Mouse (Mus musculus) right cerebral cortex, postnatal 14 days (tissue): ENCODE results near the gene St13.

Source experiments
- DNase-seq: peaks from one replicate; pipeline ENCODE4 v3.0.0; 2022

The St13 gene

DNA sequence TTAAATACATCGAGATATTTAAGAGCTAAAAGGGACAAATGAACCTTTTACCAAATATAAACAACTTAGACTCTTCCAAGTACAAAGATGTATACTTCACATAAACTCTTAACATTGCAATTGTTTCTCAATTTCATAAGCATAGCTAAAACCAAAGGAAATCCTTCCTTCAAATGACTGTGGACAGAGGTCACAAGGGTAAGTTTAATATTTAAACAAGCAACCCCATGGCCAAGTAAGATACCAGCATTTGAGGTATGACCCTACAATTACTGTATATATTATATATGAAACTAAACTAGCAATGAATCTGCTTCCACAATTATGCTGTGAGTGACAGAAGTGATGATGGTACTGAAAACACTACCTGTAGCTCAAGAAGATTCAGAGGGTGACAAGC lies 35.6 kb downstream of the St13 start:
- no peak for DNase-seq

- no peak for DNase-seq
Measured at GRCm38 (mm10) chr15:81362501-81362900, 37.4 kb downstream of the St13 start.

DNA sequence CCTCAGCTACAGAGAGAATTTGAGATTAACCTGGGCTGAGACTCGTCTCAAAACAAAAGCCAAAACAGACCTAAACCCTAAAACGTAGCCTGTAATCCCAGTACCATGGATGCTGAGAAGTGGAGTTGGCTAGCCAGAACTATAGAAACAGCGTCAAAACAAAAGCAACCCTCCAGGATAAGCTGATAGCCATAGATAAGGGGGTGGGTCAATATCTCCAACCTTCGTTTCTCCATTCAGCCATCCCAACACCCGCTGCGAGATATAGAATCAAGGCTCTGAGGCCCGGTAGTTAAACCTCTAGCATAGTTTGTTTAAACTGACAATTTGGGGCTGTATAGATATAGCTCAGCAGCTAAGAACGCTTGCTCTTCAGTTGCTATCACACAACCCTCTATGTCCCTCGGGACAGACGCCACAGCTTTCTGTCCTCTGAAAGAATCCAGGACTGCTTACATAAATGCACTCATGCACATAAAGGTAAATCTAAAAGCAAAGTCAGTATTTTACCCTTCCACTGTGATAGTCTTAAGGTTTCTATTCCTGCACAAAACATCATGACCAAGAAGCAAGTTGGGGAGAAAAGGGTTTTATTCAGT lies 38.4 kb downstream of the St13 start:
- DNase-seq, result no peak

DNA sequence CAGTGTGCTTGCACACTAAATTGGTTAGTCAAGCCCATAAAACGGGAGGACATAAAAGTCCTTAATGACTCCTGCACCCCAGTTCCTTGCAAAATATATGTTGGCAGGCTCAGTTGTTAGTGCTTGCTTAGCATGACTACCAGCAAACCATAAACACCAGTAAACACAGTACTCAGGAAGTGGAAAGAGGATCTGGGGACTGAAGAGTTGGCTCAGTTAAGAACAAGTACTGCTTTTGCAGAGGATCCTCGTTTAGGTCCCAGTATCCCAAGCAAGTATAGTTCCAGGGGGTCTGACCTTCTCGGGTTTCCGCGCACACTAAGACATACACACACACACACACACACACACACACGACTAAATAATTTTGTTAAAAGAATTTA lies 38.9 kb downstream of the St13 start:
- DNase-seq, result no peak

DNA sequence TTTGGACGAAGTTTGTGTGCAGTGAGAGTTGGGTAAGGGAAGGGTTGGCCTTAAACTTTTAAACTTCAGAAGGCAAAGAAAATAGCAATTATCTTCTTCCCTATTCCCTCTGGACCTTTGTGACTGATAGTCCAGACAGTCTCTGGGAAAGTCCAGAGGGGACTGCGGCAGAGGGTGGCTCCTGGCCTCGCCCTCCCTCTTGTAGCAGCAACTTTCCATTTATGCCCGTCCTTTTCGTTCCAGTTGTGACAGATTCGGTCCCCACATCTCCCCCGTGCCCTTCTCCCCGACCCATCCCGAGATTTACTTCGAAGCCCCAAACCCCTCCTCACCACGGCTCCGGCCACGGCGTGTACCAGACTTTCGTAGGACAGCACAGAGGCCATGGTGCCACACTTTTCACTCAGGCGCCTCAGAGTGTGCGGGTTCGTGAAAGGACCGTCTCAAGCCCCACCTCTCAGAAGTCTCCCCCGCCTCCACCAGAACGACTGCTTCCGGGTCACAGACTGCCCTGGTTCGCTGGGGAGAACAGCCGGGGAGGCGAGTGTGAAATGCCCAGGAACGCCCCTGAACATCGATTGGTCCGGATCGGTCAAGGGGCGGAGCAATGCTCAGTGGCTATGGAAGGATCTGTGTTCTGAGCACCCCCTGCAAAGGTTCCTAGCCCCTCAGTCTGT lies 39.4 kb downstream of the St13 start, which contains the start of gene Slc25a17:
TSS of gene Slc25a17 (minus strand) at position 468 of the 677 bp plus-strand sequence.
- peak; percentile 92 for DNase-seq

DNA sequence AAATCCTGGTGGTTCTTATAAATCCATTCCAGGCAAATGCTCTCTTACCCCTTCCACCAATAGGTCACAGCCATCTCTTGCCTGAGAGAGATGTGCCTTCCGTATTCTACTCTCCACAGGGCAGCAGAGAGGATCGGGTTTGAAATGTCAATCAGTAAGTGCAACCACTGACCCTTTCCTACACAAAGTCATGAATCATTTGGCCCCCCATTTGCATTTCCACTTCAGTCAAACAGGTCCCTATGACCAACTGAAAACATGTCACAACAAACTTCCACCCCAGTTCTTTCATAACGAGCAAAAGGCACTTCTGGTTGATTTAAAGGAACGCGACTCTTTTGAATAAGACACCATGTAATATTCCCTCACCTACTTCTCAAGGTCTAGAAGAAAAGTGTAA lies 40.5 kb downstream of the St13 start:
- no peak for DNase-seq

DNA sequence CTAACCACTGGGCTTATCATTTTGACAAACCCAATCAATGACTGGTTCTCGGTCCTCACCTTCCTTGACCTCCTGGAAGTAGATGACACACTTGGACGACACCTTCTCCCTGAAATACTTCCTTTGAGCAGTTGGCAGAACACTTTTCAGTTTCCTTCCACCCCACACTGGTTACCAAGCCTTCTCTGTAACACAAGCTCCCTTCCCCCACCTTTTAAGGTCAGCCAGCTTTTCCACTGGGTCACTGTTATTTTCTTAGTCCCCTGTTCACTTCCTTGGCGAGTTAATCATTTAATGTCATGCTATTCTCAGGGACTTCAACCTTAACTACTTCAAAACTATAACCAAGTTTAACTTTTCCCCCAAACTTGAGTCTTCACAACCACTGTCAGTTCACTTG lies 40.9 kb downstream of the St13 start:
- DNase-seq, result no peak

GRCm38 (mm10) chr15:81356946-81357345 lies 42.9 kb downstream of the St13 start:
- DNase-seq, result no peak

DNA sequence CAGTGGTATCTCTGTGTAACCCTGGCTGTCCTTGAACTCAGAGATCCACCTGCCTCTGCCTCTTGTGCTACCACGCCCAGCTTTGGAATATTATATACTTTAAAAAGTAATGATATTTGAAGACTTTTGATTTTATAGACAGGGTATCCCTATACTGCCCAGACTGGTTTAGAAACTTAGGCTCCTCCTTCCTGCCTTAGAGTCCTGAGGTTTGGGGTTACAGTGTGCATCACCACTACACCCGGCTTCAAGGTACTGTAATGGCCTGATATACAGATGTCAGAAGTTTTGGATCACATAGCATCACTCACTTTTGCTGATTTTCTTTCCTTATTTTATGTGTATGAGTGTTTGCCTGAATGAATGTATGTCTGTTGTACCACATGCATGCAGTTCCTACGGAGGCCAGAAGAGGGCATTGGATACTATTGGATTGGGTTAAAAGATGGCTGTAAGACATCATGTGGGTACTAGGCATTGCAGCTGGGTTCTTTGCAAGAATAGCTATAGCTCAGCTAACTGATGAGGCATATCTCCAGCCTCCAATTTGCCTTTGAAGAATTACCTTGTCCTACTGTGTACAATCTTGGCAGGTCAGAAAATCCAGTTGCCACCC lies 44.6 kb downstream of the St13 start:
- peak; percentile 33 for DNase-seq

GRCm38 (mm10) chr15:81352638-81353037 lies 47.2 kb downstream of the St13 start:
- no peak for DNase-seq

DNA sequence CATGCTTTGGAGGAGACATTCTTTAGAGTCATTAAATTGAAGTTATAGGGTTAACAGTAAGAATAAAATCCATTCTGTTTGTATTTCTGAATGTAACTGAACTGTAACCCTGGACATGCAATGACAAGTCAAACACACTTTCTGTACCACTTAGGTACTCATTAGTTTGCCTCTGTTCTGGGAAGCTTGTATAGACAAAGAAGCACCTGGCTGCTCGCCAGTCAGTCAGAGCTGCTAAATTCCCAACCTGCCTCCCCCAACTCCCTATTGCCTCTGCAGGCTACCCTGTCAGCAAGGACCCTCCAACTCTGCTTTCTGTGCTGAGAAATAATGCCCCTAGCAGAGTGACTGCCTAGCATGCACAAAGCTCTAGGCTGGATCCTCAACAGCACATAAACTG lies 49.5 kb downstream of the St13 start:
- no peak for DNase-seq

DNA sequence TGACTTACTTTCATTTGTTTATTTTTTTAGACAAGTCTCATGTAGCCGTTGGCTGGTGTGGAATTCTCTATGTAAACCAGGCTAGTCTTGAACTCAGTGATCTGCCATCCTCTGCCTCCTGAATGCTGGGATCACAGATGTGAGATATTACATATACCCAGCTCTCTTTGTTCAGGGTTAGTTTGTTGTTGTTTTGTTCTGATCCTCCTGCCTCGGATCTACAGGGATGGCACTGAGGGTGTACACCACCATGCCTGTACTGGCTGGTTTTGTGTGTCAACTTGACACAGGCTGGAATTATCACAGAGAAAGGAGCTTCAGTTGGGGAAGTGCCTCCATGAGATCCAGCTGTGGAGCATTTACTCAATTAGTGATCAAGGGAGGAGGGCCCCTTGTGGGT lies 51.5 kb downstream of the St13 start:
- DNase-seq, result no peak

GRCm38 (mm10) chr15:81347466-81347865 lies 52.4 kb downstream of the St13 start:
- DNase-seq, result no peak

DNA sequence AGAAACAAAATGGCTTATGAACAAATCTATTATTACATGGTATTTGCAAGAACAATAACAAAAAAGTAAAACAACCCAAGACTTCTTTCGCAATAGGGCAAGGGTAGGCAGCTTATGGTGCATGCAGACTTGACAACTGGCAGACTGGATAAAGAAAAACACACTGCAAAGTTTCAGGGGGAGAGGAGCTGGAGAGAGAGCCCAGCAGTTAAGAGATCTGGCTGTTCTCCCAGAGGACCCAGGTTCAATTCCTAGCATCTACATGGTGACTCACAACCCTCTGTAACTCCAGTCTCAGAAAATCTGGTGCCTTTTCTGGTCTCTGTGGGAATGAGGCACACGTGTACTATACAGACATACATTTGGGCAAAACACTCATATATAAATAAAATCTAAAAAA lies 58.5 kb downstream of the St13 start:
- DNase-seq, result no peak

GRCm38 (mm10) chr15:81339158-81339557 lies 60.7 kb downstream of the St13 start:
- no peak for DNase-seq

- peak; percentile 22 for DNase-seq
Measured at GRCm38 (mm10) chr15:81336466-81336865, 63.4 kb downstream of the St13 start.

- DNase-seq, result no peak
Measured at GRCm38 (mm10) chr15:81332517-81332916, 67.4 kb downstream of the St13 start.

- DNase-seq, result no peak
Measured at GRCm38 (mm10) chr15:81330816-81331433, 69.0 kb downstream of the St13 start.

GRCm38 (mm10) chr15:81329721-81330369 lies 70.0 kb downstream of the St13 start:
- DNase-seq, result no peak

GRCm38 (mm10) chr15:81327501-81327900 lies 72.4 kb downstream of the St13 start:
- DNase-seq, result no peak

GRCm38 (mm10) chr15:81324979-81325378 lies 74.9 kb downstream of the St13 start:
- DNase-seq, result no peak

DNA sequence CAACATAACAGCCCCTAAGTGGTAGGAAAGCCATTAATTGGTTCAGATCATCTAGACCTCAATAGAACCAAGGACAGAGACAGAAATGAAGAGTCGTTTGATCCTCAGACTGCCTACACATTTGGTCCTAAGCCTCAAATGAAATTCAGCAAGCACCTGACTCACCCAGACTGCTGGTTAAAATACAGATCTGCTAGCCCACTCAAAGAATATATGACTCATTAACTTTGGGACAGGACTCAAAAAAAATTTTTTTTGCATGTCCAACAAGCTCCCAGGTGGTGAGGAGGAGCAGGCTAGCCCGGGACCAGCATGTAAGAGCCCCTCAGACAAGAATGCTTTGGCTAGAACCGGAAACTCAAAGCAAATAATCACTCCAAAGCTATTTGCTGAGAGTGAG lies 79.7 kb downstream of the St13 start:
- DNase-seq, result no peak

DNA sequence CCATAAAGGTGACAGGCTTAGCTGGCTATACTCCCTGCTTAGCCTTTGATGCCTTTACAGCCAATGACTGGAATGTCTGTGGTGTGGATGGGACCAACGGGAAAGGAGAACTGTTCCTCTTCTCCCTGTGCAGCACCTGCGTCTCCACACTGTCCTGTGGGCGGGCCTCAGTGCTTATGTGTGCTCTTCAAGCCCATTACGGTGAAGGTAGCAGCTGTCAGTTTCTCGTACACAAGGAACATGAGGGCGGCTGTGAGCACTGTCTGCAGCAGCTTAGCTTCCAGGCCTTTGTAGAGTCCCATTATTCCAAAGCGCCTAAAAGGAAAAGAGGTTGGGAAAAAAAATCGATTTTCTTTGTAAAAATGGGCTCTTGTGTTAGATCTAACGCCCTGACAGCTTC lies 80.4 kb downstream of the St13 start:
- no peak for DNase-seq

DNA sequence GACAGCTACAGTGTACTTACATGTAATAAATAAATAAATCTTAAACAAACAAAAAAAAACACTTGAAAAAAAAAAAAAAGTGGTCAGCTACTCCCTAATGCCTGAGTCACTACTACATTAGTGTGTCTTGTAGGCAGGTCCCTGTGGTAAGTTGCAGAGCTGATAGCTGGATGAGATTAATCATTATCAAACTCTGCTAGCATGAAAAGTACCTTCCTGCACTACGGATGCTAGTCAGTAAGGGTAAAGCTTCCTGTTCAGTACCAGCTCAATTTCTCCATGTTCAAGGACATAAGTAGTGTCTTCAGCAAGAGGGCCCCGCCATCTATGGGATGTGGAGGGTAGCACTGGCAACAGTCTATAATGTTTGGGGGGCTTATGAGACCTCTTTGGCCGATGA lies 85.9 kb downstream of the St13 start:
- DNase-seq, result no peak
